Mouse (Mus musculus): ENCODE results near the gene Bcl7c.
"Not testable (repeated sequence)": the region's sequence is repeated elsewhere in the genome, so short reads cannot be mapped to it uniquely, and the experiment has no call there.

Gene Bcl7c

GRCm38 (mm10) chr7:127708207-127709078, at the start of gene Bcl7c:
Bcl7c (minus strand) TSS chr7:127708933.
- peak; percentile 91 for DNase-seq

- no peak for DNase-seq
These were observed 45.0 kb upstream of the Bcl7c start for GRCm38 (mm10) chr7:127753741-127754140.

GRCm38 (mm10) chr7:127753158-127753557, 44.4 kb upstream of the Bcl7c start:
- no peak for DNase-seq

GRCm38 (mm10) chr7:127752069-127752468, 43.3 kb upstream of the Bcl7c start:
- no peak for DNase-seq

GRCm38 (mm10) chr7:127751619-127752018, 42.9 kb upstream of the Bcl7c start:
- no peak for DNase-seq

GRCm38 (mm10) chr7:127750131-127751127, 41.7 kb upstream of the Bcl7c start:
- no peak for DNase-seq

- DNase-seq, result no peak
These were observed 39.5 kb upstream of the Bcl7c start for GRCm38 (mm10) chr7:127748235-127748560.

- DNase-seq, result no peak
These were observed 39.0 kb upstream of the Bcl7c start for GRCm38 (mm10) chr7:127747559-127748234.

GRCm38 (mm10) chr7:127746494-127747491, 38.1 kb upstream of the Bcl7c start:
- DNase-seq, result peak; percentile 50

GRCm38 (mm10) chr7:127745652-127746493, 37.1 kb upstream of the Bcl7c start:
- DNase-seq, result peak; percentile 85

GRCm38 (mm10) chr7:127745251-127745651, 36.5 kb upstream of the Bcl7c start:
- DNase-seq, result peak; percentile 88

- DNase-seq, result peak; percentile 78
These were observed 35.8 kb upstream of the Bcl7c start, which contains the start of gene Fbxl19 for GRCm38 (mm10) chr7:127744366-127745045. Fbxl19 (plus strand) TSS chr7:127744543.

- not testable (repeated sequence) for DNase-seq
These were observed 23.3 kb upstream of the Bcl7c start, which contains the start of gene Ctf2 for GRCm38 (mm10) chr7:127732066-127732465. Ctf2 (minus strand) TSS chr7:127732166.

GRCm38 (mm10) chr7:127730170-127730569, 21.4 kb upstream of the Bcl7c start:
- DNase-seq, result no peak

- DNase-seq, result no peak
These were observed 19.2 kb upstream of the Bcl7c start for GRCm38 (mm10) chr7:127727898-127728297.

- DNase-seq, result no peak
These were observed 17.2 kb upstream of the Bcl7c start for GRCm38 (mm10) chr7:127725924-127726323.

GRCm38 (mm10) chr7:127725490-127725889, 16.8 kb upstream of the Bcl7c start:
- DNase-seq, result no peak

- no peak for DNase-seq
These were observed 10.5 kb upstream of the Bcl7c start for GRCm38 (mm10) chr7:127719258-127719657.

- DNase-seq, result no peak
These were observed 9.6 kb upstream of the Bcl7c start for GRCm38 (mm10) chr7:127718339-127718738.

- peak; percentile 71 for DNase-seq
These were observed 8.3 kb upstream of the Bcl7c start for GRCm38 (mm10) chr7:127716992-127717391.

All from liver (tissue).